Mouse (Mus musculus): Measurements from ENCODE around the gene Mettl11b. TPM values are rescaled to one million over a fixed set of nuclear protein-coding genes. Genes with fewer than 3 reads are reported as not detected.
"Not testable (repeated sequence)": the region's sequence is repeated elsewhere in the genome, so short reads cannot be mapped to it uniquely, and the experiment has no call there.

The Mettl11b gene
- 0.45 and 0.58 TPM in 2 replicates for polyA plus RNA-seq (2015; fragmentation: Nextera tagmentation; extraction: Ambion mirVana)

GRCm38 (mm10) chr1:163725106-163725759 lies at the start of gene Mettl11b:
TSS of gene Mettl11b (minus strand) at chr1:163725232.
- Histone ChIP-seq H3K27ac (peak within 1 kb of the TSS; percentile 51), H3K9me3 (no peaks in the 10 kb centered on the region), H3K4me1 (no peaks in the 10 kb centered on the region), H3K36me3 (no peaks in the 10 kb centered on the region), H3K9ac (no peak within 1 kb of the TSS), H3K27me3 (no peaks in the 10 kb centered on the region), H3K4me2 (peak within 1 kb of the TSS; percentile 46), H3K4me3 (0 out of 2 replicates have a peak within 1 kb of the TSS, but pooled peaks have one; percentile 7)
- peak; percentile 35; the same call in 1 of the 2 replicates for ATAC-seq (ENCODE audit: borderline replicate concordance, extremely low read depth, low FRiP score, low TSS enrichment)
- WGBS = 38% methylated on average over 9 of the region's 9 CpGs

- Histone ChIP-seq H3K4me2 (no peak overlapping the region), H3K27ac (no peak overlapping the region), H3K4me3 (no peak overlapping the region), H3K9me3 (no peaks in the 10 kb centered on the region), H3K36me3 (no peaks in the 10 kb centered on the region), H3K9ac (no peak overlapping the region), H3K27me3 (no peaks in the 10 kb centered on the region), H3K4me1 (peaks cover 3% of the 10 kb centered on the region; the same call in 1 of the 2 replicates)
- ATAC-seq (ENCODE audit: borderline replicate concordance, extremely low read depth, low FRiP score, low TSS enrichment) = no peak
- 45% methylated on average over 10 of the region's 10 CpGs for WGBS
These were observed 32.6 kb upstream of the Mettl11b start for GRCm38 (mm10) chr1:163757462-163758207.

GRCm38 (mm10) chr1:163751360-163751992 lies 26.4 kb upstream of the Mettl11b start:
- ATAC-seq (ENCODE audit: borderline replicate concordance, extremely low read depth, low FRiP score, low TSS enrichment) = no peak
- WGBS = 60% methylated on average over 4 of the region's 4 CpGs
- no peaks in the 10 kb centered on the region for H3K27me3 ChIP-seq
- H3K36me3 ChIP-seq = no peaks in the 10 kb centered on the region
- H3K9ac ChIP-seq = no peak overlapping the region
- H3K9me3 ChIP-seq = no peaks in the 10 kb centered on the region
- H3K4me1 ChIP-seq = no peaks in the 10 kb centered on the region
- H3K4me3 ChIP-seq = no peak overlapping the region
- no peak overlapping the region for H3K27ac ChIP-seq
- H3K4me2 ChIP-seq = no peak overlapping the region

- no peak for ATAC-seq (ENCODE audit: borderline replicate concordance, extremely low read depth, low FRiP score, low TSS enrichment)
- Histone ChIP-seq H3K27me3 (no peaks in the 10 kb centered on the region), H3K4me1 (no peaks in the 10 kb centered on the region), H3K9me3 (no peaks in the 10 kb centered on the region), H3K4me3 (no peak overlapping the region), H3K27ac (no peak overlapping the region), H3K9ac (no peak overlapping the region), H3K36me3 (no peaks in the 10 kb centered on the region), H3K4me2 (no peak overlapping the region)
- WGBS = 71% methylated on average over 1 of the region's 1 CpGs
These were observed 12.2 kb upstream of the Mettl11b start for GRCm38 (mm10) chr1:163737239-163737533.

GRCm38 (mm10) chr1:163736441-163737238 lies 11.6 kb upstream of the Mettl11b start:
- 75% methylated on average over 10 of the region's 10 CpGs for WGBS
- H3K36me3 ChIP-seq = no peaks in the 10 kb centered on the region
- no peak overlapping the region for H3K4me2 ChIP-seq
- no peaks in the 10 kb centered on the region for H3K27me3 ChIP-seq
- H3K4me1 ChIP-seq = no peaks in the 10 kb centered on the region
- H3K4me3 ChIP-seq = no peak overlapping the region
- no peak overlapping the region for H3K27ac ChIP-seq
- no peak overlapping the region for H3K9ac ChIP-seq
- no peak for ATAC-seq (ENCODE audit: borderline replicate concordance, extremely low read depth, low FRiP score, low TSS enrichment)
- H3K9me3 ChIP-seq = no peaks in the 10 kb centered on the region

GRCm38 (mm10) chr1:163731166-163731565 lies 6.1 kb upstream of the Mettl11b start:
- ATAC-seq (ENCODE audit: borderline replicate concordance, extremely low read depth, low FRiP score, low TSS enrichment); H3K27me3 ChIP-seq; H3K9ac ChIP-seq; H3K9me3 ChIP-seq; H3K4me2 ChIP-seq; H3K36me3 ChIP-seq; H3K27ac ChIP-seq; H3K4me3 ChIP-seq; H3K4me1 ChIP-seq: not testable (repeated sequence)
- WGBS = 92% methylated on average over 10 of the region's 10 CpGs

GRCm38 (mm10) chr1:163723913-163724312 lies 1.1 kb downstream of the Mettl11b start:
- H3K9ac ChIP-seq = no peak overlapping the region
- no peaks in the 10 kb centered on the region for H3K36me3 ChIP-seq
- ATAC-seq (ENCODE audit: borderline replicate concordance, extremely low read depth, low FRiP score, low TSS enrichment) = no peak
- H3K9me3 ChIP-seq = no peaks in the 10 kb centered on the region
- no peaks in the 10 kb centered on the region for H3K27me3 ChIP-seq
- H3K4me2 ChIP-seq = no peak overlapping the region
- H3K4me1 ChIP-seq = no peaks in the 10 kb centered on the region
- H3K27ac ChIP-seq = peak overlapping the region; percentile 51; the same call in 1 of the 2 replicates
- WGBS = 44% methylated on average over 1 of the region's 1 CpGs
- no peak overlapping the region for H3K4me3 ChIP-seq

GRCm38 (mm10) chr1:163708618-163709017 lies 16.4 kb downstream of the Mettl11b start:
- ATAC-seq (ENCODE audit: borderline replicate concordance, extremely low read depth, low FRiP score, low TSS enrichment) = no peak
- H3K4me2 ChIP-seq = no peak overlapping the region
- WGBS = 19% methylated on average over 2 of the region's 2 CpGs
- no peaks in the 10 kb centered on the region for H3K36me3 ChIP-seq
- H3K9me3 ChIP-seq = no peaks in the 10 kb centered on the region
- H3K27me3 ChIP-seq = no peaks in the 10 kb centered on the region
- H3K27ac ChIP-seq = no peak overlapping the region
- 0 out of 2 replicates have a peak, but pooled peaks cover 5% of the 10 kb centered on the region for H3K4me1 ChIP-seq
- no peak overlapping the region for H3K4me3 ChIP-seq
- no peak overlapping the region for H3K9ac ChIP-seq

- Histone ChIP-seq H3K4me3 (no peak overlapping the region), H3K4me2 (no peak overlapping the region), H3K27me3 (no peaks in the 10 kb centered on the region), H3K36me3 (no peaks in the 10 kb centered on the region), H3K4me1 (no peaks in the 10 kb centered on the region), H3K27ac (no peak overlapping the region), H3K9ac (no peak overlapping the region), H3K9me3 (no peaks in the 10 kb centered on the region)
- WGBS = 48% methylated on average over 7 of the region's 7 CpGs
- no peak for ATAC-seq (ENCODE audit: borderline replicate concordance, extremely low read depth, low FRiP score, low TSS enrichment)
These were observed 24.5 kb downstream of the Mettl11b start for GRCm38 (mm10) chr1:163700571-163700970.

- Histone ChIP-seq H3K4me2 (no peak overlapping the region), H3K27me3 (no peaks in the 10 kb centered on the region), H3K27ac (no peak overlapping the region), H3K36me3 (no peaks in the 10 kb centered on the region), H3K4me1 (no peaks in the 10 kb centered on the region), H3K4me3 (no peak overlapping the region), H3K9me3 (no peaks in the 10 kb centered on the region), H3K9ac (no peak overlapping the region)
- WGBS = 65% methylated on average over 3 of the region's 3 CpGs
- ATAC-seq (ENCODE audit: borderline replicate concordance, extremely low read depth, low FRiP score, low TSS enrichment) = peak; percentile 59; the same call in 1 of the 2 replicates
These were observed 25.3 kb downstream of the Mettl11b start for GRCm38 (mm10) chr1:163699702-163700101.

- 70% methylated on average over 3 of the region's 3 CpGs for WGBS
These were observed 33.2 kb downstream of the Mettl11b start for GRCm38 (mm10) chr1:163691860-163692259.

More at GRCm38 (mm10) chr1:163691860-163692259, 33.2 kb downstream of the Mettl11b start:
- Histone ChIP-seq H3K4me1 (no peaks in the 10 kb centered on the region), H3K27ac (no peak overlapping the region), H3K9me3 (no peaks in the 10 kb centered on the region), H3K36me3 (no peaks in the 10 kb centered on the region), H3K9ac (no peak overlapping the region), H3K27me3 (no peaks in the 10 kb centered on the region), H3K4me2 (no peak overlapping the region), H3K4me3 (no peak overlapping the region)
- no peak for ATAC-seq (ENCODE audit: borderline replicate concordance, extremely low read depth, low FRiP score, low TSS enrichment)
